ENCODE assay signal across 18 mouse cellular contexts in the genomic region with DNA sequence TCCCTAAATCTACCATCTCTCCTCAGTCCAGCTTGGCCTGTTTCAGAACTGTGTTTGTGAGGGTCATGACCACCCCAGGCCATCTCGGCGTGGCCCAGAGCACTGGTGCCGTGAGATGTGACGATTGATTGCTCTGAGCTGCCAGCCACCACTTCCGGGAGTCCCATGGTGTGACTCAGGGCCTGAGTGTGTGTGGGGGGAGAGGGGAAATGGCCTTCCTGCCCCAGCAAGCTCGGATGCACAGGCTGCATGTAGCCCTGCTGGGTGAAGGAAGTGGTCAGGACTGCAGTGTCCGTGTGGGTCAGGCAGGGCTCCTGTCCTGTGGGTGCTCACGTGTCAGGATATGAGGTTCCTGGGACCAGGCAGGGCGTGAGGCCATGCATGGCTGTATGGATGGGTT. TPM values are rescaled to one million over a fixed set of nuclear protein-coding genes. Genes with fewer than 3 reads are reported as not detected.
DNase-seq lines count a peak whose midpoint lies in the region; ATAC-seq and TF ChIP-seq lines count a peak whose summit lies in the region.
"Had no signal": no experiment of that assay in that cellular context is flagged by ENCODE, and none has a peak within 500 bp of the region (broad histone marks: within the 10 kb centered on the region; RNA-seq: fewer than 3 reads in every experiment).

No protein-coding gene starts in this region.

- 81% methylated on average over 9 of the region's 9 CpGs for WGBS in midbrain, embryonic 15.5 days
- WGBS in cerebellum, adult 2 months: 85% methylated on average over 9 of the region's 9 CpGs

- peaks cover 17% of the 10 kb centered on the region for H3K27me3 ChIP-seq in midbrain, embryonic 15.5 days (replicated peaks)
- no peaks in the 10 kb centered on the region for H3K27me3 ChIP-seq in cerebellum, adult 2 months (ENCODE audit: control insufficient read depth, insufficient read depth, low read length)

- peaks cover 15% of the 10 kb centered on the region for H3K36me3 ChIP-seq in midbrain, embryonic 15.5 days (replicated peaks)
- H3K36me3 ChIP-seq: heart, embryonic 10.5 days; liver, embryonic 13.5 days; stomach, embryonic 15.5 days had no signal

- H3K4me2 ChIP-seq in midbrain, embryonic 15.5 days: no peak overlapping the region
- H3K4me2 ChIP-seq: forebrain, embryonic 15.5 days; liver, embryonic 13.5 days; stomach, embryonic 15.5 days had no signal

- no peak overlapping the region for H3K4me3 ChIP-seq in midbrain, embryonic 15.5 days
- H3K4me3 ChIP-seq in cerebellum, adult 2 months (replicated peaks; ENCODE audit: insufficient read depth, low read depth, low read length): no peak overlapping the region
- H3K4me3 ChIP-seq: forebrain, embryonic 15.5 days; heart, embryonic 10.5 days; liver, embryonic 13.5 days; stomach, embryonic 15.5 days had no signal

- H3K27ac ChIP-seq in midbrain, embryonic 15.5 days: no peak overlapping the region
- no peak overlapping the region for H3K27ac ChIP-seq in cerebellum, adult 2 months (ENCODE audit: insufficient read depth, low read length)
- H3K27ac ChIP-seq: forebrain, embryonic 15.5 days; heart, embryonic 10.5 days; liver, embryonic 13.5 days; stomach, embryonic 15.5 days had no signal

- ATAC-seq in common myeloid progenitor, adult 5-6 weeks (replicated peaks; ENCODE audit: low read depth, poor library complexity, severe bottlenecking): peak; percentile 82
- peak; percentile 71 for ATAC-seq in megakaryocyte progenitor cell, adult 5-6 weeks (replicated peaks; ENCODE audit: poor library complexity)
- no peak for ATAC-seq in midbrain, embryonic 15.5 days (replicated peaks)
- ATAC-seq: forebrain, embryonic 15.5 days had no signal

- DNase-seq in 3134 (ENCODE audit: extremely low read depth, insufficient read length, low spot score): peak; percentile 74
- peak; percentile 21 for DNase-seq in CD4-positive helper T cell, adult 2 months (ENCODE audit: low read depth, low spot score)
- no peak for DNase-seq in cerebellum, postnatal 14 days
- no peak for DNase-seq in cerebellum, adult 2 months
- DNase-seq: cerebellum, adult 11 months; gastrocnemius, postnatal 10 days; heart, postnatal 36 days; kidney, postnatal 10 days; liver, embryonic 13.5 days; lung, postnatal 4 days; right cerebral cortex, postnatal 25 days; thymus, postnatal 36 days had no signal

- peaks cover 19% of the 10 kb centered on the region for H3K4me1 ChIP-seq in midbrain, embryonic 15.5 days
- H3K4me1 ChIP-seq in cerebellum, adult 2 months (ENCODE audit: control insufficient read depth, insufficient read depth, low read length): no peaks in the 10 kb centered on the region

- no peaks in the 10 kb centered on the region for H3K9me3 ChIP-seq in midbrain, embryonic 15.5 days
- H3K9me3 ChIP-seq: forebrain, embryonic 15.5 days; heart, embryonic 10.5 days; liver, embryonic 13.5 days; stomach, embryonic 15.5 days had no signal

- TF ChIP-seq CTCF in cerebellum, adult 2 months (IDR thresholded peaks at IDR 0.05; ENCODE audit: borderline replicate concordance, insufficient read depth, low read depth, low read length): no peak

- no peak for TF ChIP-seq POLR2A in cerebellum, adult 2 months (IDR thresholded peaks at IDR 0.05; ENCODE audit: borderline replicate concordance, insufficient read depth, low read length)

- no peak overlapping the region for H3K9ac ChIP-seq in midbrain, embryonic 15.5 days
- H3K9ac ChIP-seq: forebrain, embryonic 15.5 days; liver, embryonic 13.5 days; stomach, embryonic 15.5 days had no signal

RNA-seq across cellular contexts. Expression of a gene that starts 23.7 kb away (rescaled TPM):
- under 0.01 and 0.05 TPM in 2 replicates for total RNA-seq in common myeloid progenitor, adult 5-6 weeks (2017)
- not detected in 2 replicates for total RNA-seq in megakaryocyte progenitor cell, adult 5-6 weeks (2015)
- 0.07 and 0.08 TPM in 2 replicates for total RNA-seq in megakaryocyte progenitor cell, adult 5-6 weeks (2017)
- 57.0 and 65.0 TPM in 2 replicates for polyA plus RNA-seq in midbrain, embryonic 15.5 days (2015; fragmentation: Nextera tagmentation; extraction: Ambion mirVana)
- polyA plus RNA-seq in cerebellum, adult 2 months (2012; rRNA removed): 20.9 and 25.9 TPM in 2 replicates
- polyA plus RNA-seq: heart, embryonic 10.5 days had no signal

RNA-seq across cellular contexts. Expression of a gene that starts 36.6 kb away (rescaled TPM):
- 3,442 and 3,905 TPM in 2 replicates for total RNA-seq in common myeloid progenitor, adult 5-6 weeks (2017)
- total RNA-seq in megakaryocyte progenitor cell, adult 5-6 weeks (2015): 1,636 and 1,708 TPM in 2 replicates
- 3,182 and 3,570 TPM in 2 replicates for total RNA-seq in megakaryocyte progenitor cell, adult 5-6 weeks (2017)
- polyA plus RNA-seq in midbrain, embryonic 15.5 days (2015; fragmentation: Nextera tagmentation; extraction: Ambion mirVana): 127 and 133 TPM in 2 replicates
- polyA plus RNA-seq in cerebellum, adult 2 months (2012; rRNA removed): 162 and 187 TPM in 2 replicates

RNA-seq across cellular contexts. Expression of a gene that starts 43.4 kb away (rescaled TPM):
- total RNA-seq in common myeloid progenitor, adult 5-6 weeks (2017): not detected in 2 replicates
- 0.12 TPM in 1 of 2 replicates, not detected in the other for total RNA-seq in megakaryocyte progenitor cell, adult 5-6 weeks (2015)
- total RNA-seq in megakaryocyte progenitor cell, adult 5-6 weeks (2017): not detected in 2 replicates
- 8.0 and 8.6 TPM in 2 replicates for polyA plus RNA-seq in midbrain, embryonic 15.5 days (2015; fragmentation: Nextera tagmentation; extraction: Ambion mirVana)
- 7.2 and 11.8 TPM in 2 replicates for polyA plus RNA-seq in cerebellum, adult 2 months (2012; rRNA removed)

Comparison
In these comparisons a context has a peak if more than half of its experiments do, and no peak if none do; other contexts are left out.
1. DNase-seq: peak in 3134 (single experiment) and CD4-positive helper T cell, adult 2 months (single experiment); none in cerebellum, postnatal 14 days (0 of 2) and cerebellum, adult 2 months (0 of 2).